Mouse (Mus musculus) cerebellum, postnatal 36 days (tissue): ENCODE results near the gene Slc26a8.

Source experiments
- DNase-seq, 2 experiments: peaks; one replicate each; pipeline ENCODE4 v3.0.0; 2021 to 2022; ENCODE audit warnings: mixed read lengths in 2 of 2

Slc26a8 gene

GRCm38 (mm10) chr17:28637711-28638690 is 52.0 kb downstream of the Slc26a8 start:
- no peak for DNase-seq

- DNase-seq = no peak
Measured at GRCm38 (mm10) chr17:28635842-28636241, 54.2 kb downstream of the Slc26a8 start.

GRCm38 (mm10) chr17:28629125-28629524 is 60.9 kb downstream of the Slc26a8 start:
- no peak for DNase-seq

GRCm38 (mm10) chr17:28628248-28629124 is 61.5 kb downstream of the Slc26a8 start:
- no peak for DNase-seq

- DNase-seq = no peak
Measured at GRCm38 (mm10) chr17:28626937-28627336, 63.1 kb downstream of the Slc26a8 start.

- no peak for DNase-seq
Measured at GRCm38 (mm10) chr17:28625327-28625726, 64.7 kb downstream of the Slc26a8 start.

GRCm38 (mm10) chr17:28624841-28625240 is 65.2 kb downstream of the Slc26a8 start:
- no peak for DNase-seq

GRCm38 (mm10) chr17:28622300-28622759 is 67.7 kb downstream of the Slc26a8 start, which contains the start of gene Srpk1:
Gene Srpk1 (minus strand): TSS chr17:28622709.
- peak; percentile 90 to 94 for DNase-seq

- DNase-seq = peak; percentile 44 to 48
Measured at GRCm38 (mm10) chr17:28621381-28622299, 68.4 kb downstream of the Slc26a8 start.

- no peak for DNase-seq
Measured at GRCm38 (mm10) chr17:28618775-28619174, 71.3 kb downstream of the Slc26a8 start.

- no peak for DNase-seq
Measured at GRCm38 (mm10) chr17:28618124-28618523, 71.9 kb downstream of the Slc26a8 start.

- DNase-seq = no peak
Measured at GRCm38 (mm10) chr17:28617636-28618035, 72.4 kb downstream of the Slc26a8 start.

GRCm38 (mm10) chr17:28615332-28615731 is 74.7 kb downstream of the Slc26a8 start:
- no peak for DNase-seq

GRCm38 (mm10) chr17:28613096-28613495 is 76.9 kb downstream of the Slc26a8 start:
- no peak for DNase-seq

GRCm38 (mm10) chr17:28612603-28613002 is 77.4 kb downstream of the Slc26a8 start:
- DNase-seq = no peak

GRCm38 (mm10) chr17:28609543-28609942 is 80.5 kb downstream of the Slc26a8 start:
- DNase-seq = no peak

- no peak for DNase-seq
Measured at GRCm38 (mm10) chr17:28601557-28602250, 88.3 kb downstream of the Slc26a8 start.

GRCm38 (mm10) chr17:28600780-28601179 is 89.3 kb downstream of the Slc26a8 start:
- no peak for DNase-seq

- DNase-seq = no peak
Measured at GRCm38 (mm10) chr17:28593965-28594364, 96.1 kb downstream of the Slc26a8 start.

- DNase-seq = peak; percentile 76
Measured at GRCm38 (mm10) chr17:28592998-28593397, 97.0 kb downstream of the Slc26a8 start.

- no peak for DNase-seq
Measured at GRCm38 (mm10) chr17:28591476-28591875, 98.6 kb downstream of the Slc26a8 start.
